Mouse (Mus musculus) MEL (cell line): ENCODE measurements around the gene Abca13.

Source experiments
- CHD1 ChIP-seq: IDR thresholded peaks from 2 replicates; pipeline ENCODE4 v1.6.1; 2012; ENCODE audit warnings: low read depth, mild to moderate bottlenecking, inconsistent platforms, low read length, improper control_type of control experiment
- CHD2 ChIP-seq: IDR thresholded peaks from 2 replicates; pipeline ENCODE4 v1.6.1; 2011; ENCODE audit warnings: low read length, improper control_type of control experiment
- CTCF ChIP-seq, 3 experiments: IDR thresholded peaks in 2 of 3; conservative IDR thresholded peaks in 1 of 3; 2 replicates each; pipeline ENCODE4 v1.5.1; 2011 to 2012; ENCODE audit warnings: low read length in 3 of 3, low read depth in 2 of 3, mild to moderate bottlenecking in 2 of 3, improper control_type of control experiment in 1 of 3, inconsistent platforms in 1 of 3, mixed read lengths in 1 of 3, moderate library complexity in 1 of 3; ENCODE audit not compliant: control insufficient read depth in 1 of 3, insufficient read depth in 1 of 3, poor library complexity in 1 of 3, severe bottlenecking in 1 of 3
- E2F4 ChIP-seq: IDR thresholded peaks from 2 replicates; pipeline ENCODE4 v1.6.1; 2011; ENCODE audit warnings: low read depth, low read length, improper control_type of control experiment, borderline replicate concordance
- EP300 ChIP-seq, 2 experiments: IDR thresholded peaks; 2 replicates each; pipeline ENCODE4 v1.6.1; 2011; ENCODE audit warnings: improper control_type of control experiment in 2 of 2, low read length in 2 of 2, low read depth in 1 of 2, mild to moderate bottlenecking in 1 of 2
- KAT2A ChIP-seq: conservative IDR thresholded peaks from 2 replicates; pipeline ENCODE4 v1.6.1; 2012; ENCODE audit warnings: low read depth, low read length, improper control_type of control experiment, inconsistent platforms
- MAFK ChIP-seq: IDR thresholded peaks from 2 replicates; pipeline ENCODE4 v1.6.1; 2011; ENCODE audit warnings: low read depth, mild to moderate bottlenecking, low read length, improper control_type of control experiment, borderline replicate concordance
- MAX ChIP-seq: IDR thresholded peaks from 2 replicates; pipeline ENCODE4 v1.6.1; 2011; ENCODE audit warnings: low read length, improper control_type of control experiment
- MYC ChIP-seq: IDR thresholded peaks from 2 replicates; pipeline ENCODE4 v1.6.1; 2011; ENCODE audit warnings: low read depth, mild to moderate bottlenecking, low read length, improper control_type of control experiment, moderate library complexity
- POLR2A ChIP-seq, 2 experiments: IDR thresholded peaks; 2 replicates each; pipeline ENCODE4 v1.6.1; 2011 to 2012; ENCODE audit warnings: low read length in 2 of 2, mild to moderate bottlenecking in 2 of 2, control low read depth in 1 of 2, improper control_type of control experiment in 1 of 2, low read depth in 1 of 2, moderate library complexity in 1 of 2; ENCODE audit not compliant: control insufficient read depth in 1 of 2, insufficient read depth in 1 of 2, poor library complexity in 1 of 2
- RAD21 ChIP-seq: IDR thresholded peaks from 2 replicates; pipeline ENCODE4 v1.6.1; 2011; ENCODE audit warnings: mild to moderate bottlenecking, low read depth, low read length, improper control_type of control experiment
- TCF12 ChIP-seq: IDR thresholded peaks from 2 replicates; pipeline ENCODE4 v1.6.1; 2014; ENCODE audit warnings: low read depth, mild to moderate bottlenecking, inconsistent platforms, low read length, improper control_type of control experiment, moderate library complexity
- USF1 ChIP-seq: IDR thresholded peaks from 2 replicates; pipeline ENCODE4 v1.6.1; 2014; ENCODE audit warnings: low read depth, mild to moderate bottlenecking, inconsistent platforms, low read length, improper control_type of control experiment, moderate library complexity

GRCm38 (mm10) chr11:9624753-9625152 lies 433.0 kb downstream of the Abca13 start:
- TF ChIP-seq MAFK (no peak), POLR2A (IDR thresholded peaks at IDR 0.05; ENCODE audit: control insufficient read depth in 1 of 2, insufficient read depth in 1 of 2, low read depth in 1 of 2, low read length in 2 of 2, poor library complexity in 1 of 2) (no peak), EP300 (IDR thresholded peaks at IDR 0.05; ENCODE audit: low read depth in 1 of 2, low read length in 2 of 2) (no peak), CHD2 (no peak), CHD1 (no peak), CTCF (IDR thresholded peaks at IDR 0.05 in 2 of 3, conservative IDR thresholded peaks at IDR 0.05 in 1 of 3; ENCODE audit: control insufficient read depth in 1 of 3, insufficient read depth in 1 of 3, low read depth in 2 of 3, low read length in 3 of 3, poor library complexity in 1 of 3, severe bottlenecking in 1 of 3) (no peak), MYC (no peak), USF1 (no peak), KAT2A (no peak), E2F4 (no peak), TCF12 (no peak), MAX (no peak), RAD21 (no peak)
